Mouse (Mus musculus): ENCODE measurements around the gene Junb.

DNA sequence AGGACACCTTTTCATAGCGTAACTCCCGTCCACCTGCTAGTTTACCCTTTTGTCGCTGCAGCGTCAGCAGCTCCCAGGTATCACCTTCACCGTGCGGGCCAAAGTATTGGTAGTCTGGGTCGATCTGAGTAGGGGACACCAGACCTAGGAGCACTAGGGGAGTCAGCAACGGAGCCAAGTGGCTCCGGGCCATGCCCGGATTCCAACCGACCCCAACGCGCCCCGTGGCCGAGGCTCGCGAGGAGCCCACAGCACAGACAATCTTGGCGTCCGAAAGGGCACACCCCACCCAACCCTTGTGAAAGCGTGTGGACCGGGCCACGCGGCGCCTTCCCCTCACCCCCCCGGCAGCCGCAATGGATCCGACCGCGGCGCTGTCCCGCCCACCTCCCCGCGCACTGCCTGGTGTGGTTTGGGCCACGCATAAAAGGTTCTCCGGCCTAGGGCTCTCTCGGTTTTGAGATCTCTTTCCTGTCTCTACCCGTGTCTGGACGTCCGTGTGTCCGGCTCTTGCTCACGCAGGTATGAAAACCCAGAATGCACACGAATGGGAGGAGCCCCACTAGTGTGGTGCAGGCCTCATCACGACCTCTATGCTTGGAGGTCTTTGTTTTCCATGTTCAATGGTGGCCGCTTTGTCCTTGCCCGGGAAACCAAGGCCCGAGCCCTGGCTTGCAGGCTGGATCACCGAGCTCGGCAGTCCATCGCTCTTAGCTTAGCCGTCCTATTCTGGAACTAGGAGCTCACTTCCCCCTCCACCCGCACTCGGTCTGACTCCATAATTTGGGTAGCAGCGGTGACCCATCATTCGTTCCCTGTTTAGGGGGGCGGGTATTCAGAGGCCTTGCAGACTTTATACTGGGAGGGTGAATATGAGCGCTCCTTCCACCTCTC, 9.0 kb downstream of the Junb start, which contains the start of the genes Gm49661, Prdx2 and Rnaseh2a:
- TF ChIP-seq ZC3H11A (IDR thresholded peaks at IDR 0.05; ENCODE audit: low read depth, low read length) (no peak), EP300 (IDR thresholded peaks at IDR 0.05; ENCODE audit: low read depth in 1 of 2, low read length in 2 of 2) (peak in 1 of 2 experiments; percentile 17; a peak in 1 of 4 replicates), ZKSCAN1 (IDR thresholded peaks at IDR 0.05; ENCODE audit: low read depth, low read length) (no peak), UBTF (IDR thresholded peaks at IDR 0.05; ENCODE audit: borderline replicate concordance, insufficient read depth, low read depth, low read length) (no peak)
